Mouse (Mus musculus) heart, postnatal 0 days (tissue): Measurements from ENCODE around the gene 1110008L16Rik.

Source experiments
- CTCF ChIP-seq: IDR thresholded peaks from 2 replicates; pipeline ENCODE4 v1.5.1; 2016; ENCODE audit warnings: antibody characterized with exemption, control low read depth, low read depth
- EP300 ChIP-seq: IDR thresholded peaks from 2 replicates; pipeline ENCODE4 v1.6.1; 2016; ENCODE audit warnings: antibody characterized with exemption, low read depth

- TF ChIP-seq CTCF (no peak), EP300 (no peak)
These were observed 97.2 kb downstream of the 1110008L16Rik start for GRCm38 (mm10) chr12:55396536-55396935.
